Mouse (Mus musculus) olfactory bulb, adult 2 months (tissue): ENCODE data around the gene Cdyl.

Experiments
- CTCF ChIP-seq: fragments of 200-500 bp; IDR thresholded peaks from 2 replicates; pipeline ENCODE4 v1.5.1; 2012; ENCODE audit warnings: low read depth, mild to moderate bottlenecking, low read length, moderate library complexity; ENCODE audit not compliant: insufficient read depth
- POLR2A ChIP-seq: fragments of 200-500 bp; IDR thresholded peaks from 2 replicates; pipeline ENCODE4 v1.6.1; 2012; ENCODE audit warnings: mild to moderate bottlenecking, low read depth, low read length, moderate library complexity; ENCODE audit not compliant: insufficient read depth

DNA sequence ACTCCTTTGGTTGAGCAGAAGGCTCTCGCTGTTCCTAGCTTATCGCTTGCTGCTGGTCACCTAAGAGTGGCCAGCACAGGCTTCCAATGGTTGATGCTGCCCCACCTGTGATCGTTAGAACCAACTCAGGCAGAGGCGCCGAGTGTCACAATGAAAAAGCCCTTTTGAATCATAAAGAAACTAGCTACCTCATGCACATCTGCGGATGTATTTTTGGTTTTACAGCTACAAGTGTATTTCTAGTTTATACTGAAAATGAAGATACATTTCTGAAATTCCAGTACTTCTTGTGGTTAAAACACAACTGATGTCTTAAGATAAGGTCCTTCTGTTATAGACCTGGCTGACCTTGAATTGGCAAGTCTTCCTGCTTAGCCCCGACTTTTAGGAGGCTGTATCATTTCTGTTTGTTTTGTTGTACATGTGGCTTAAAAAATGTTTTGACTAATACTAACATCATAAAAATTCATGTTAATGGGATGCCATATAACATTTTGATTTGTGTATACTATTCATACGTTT is 155.6 kb downstream of the Cdyl start:
- TF ChIP-seq CTCF (no peak), POLR2A (no peak)
